In genomic region chr5:51039713-51040178, GRCm38 (mm10) we compare ENCODE assay signal across 9 mouse cellular contexts.
DNase-seq lines count a peak whose midpoint lies in the region; ATAC-seq and TF ChIP-seq lines count a peak whose summit lies in the region.
"Had no signal": no experiment of that assay in that cellular context is flagged by ENCODE, and none has a peak within 500 bp of the region (broad histone marks: within the 10 kb centered on the region; RNA-seq: fewer than 3 reads in every experiment).

No protein-coding gene starts in this region.

- TF ChIP-seq EP300 in lung, postnatal 0 days (IDR thresholded peaks at IDR 0.05), result no peak

- H3K4me2 ChIP-seq in intestine, postnatal 0 days (replicated peaks; ENCODE audit: low read depth), result no peak overlapping the region
- H3K4me2 ChIP-seq in lung, postnatal 0 days (replicated peaks; ENCODE audit: low read depth, low read length), result no peak overlapping the region

- no peaks in the 10 kb centered on the region for H3K36me3 ChIP-seq in intestine, postnatal 0 days (ENCODE audit: control insufficient read depth, insufficient read depth)
- H3K36me3 ChIP-seq in lung, postnatal 0 days (ENCODE audit: insufficient read depth, low read length), result no peaks in the 10 kb centered on the region

- 76% methylated on average over 5 of the region's 5 CpGs for WGBS in intestine, postnatal 0 days
- WGBS in lung, postnatal 0 days, result 51% methylated on average over 5 of the region's 5 CpGs

- TF ChIP-seq CTCF in intestine, postnatal 0 days (IDR thresholded peaks at IDR 0.05; ENCODE audit: low read depth), result peak; percentile 66
- TF ChIP-seq CTCF in lung, postnatal 0 days (IDR thresholded peaks at IDR 0.05), result peak; percentile 63

- H3K27me3 ChIP-seq in intestine, postnatal 0 days (replicated peaks; ENCODE audit: control insufficient read depth, insufficient read depth, low read length), result no peaks in the 10 kb centered on the region
- no peaks in the 10 kb centered on the region for H3K27me3 ChIP-seq in lung, postnatal 0 days (replicated peaks; ENCODE audit: insufficient read depth, low read length)

- H3K27ac ChIP-seq in intestine, postnatal 0 days (ENCODE audit: low read depth, low read length), result no peak overlapping the region
- H3K27ac ChIP-seq in lung, postnatal 0 days (ENCODE audit: low read length), result no peak overlapping the region

- no peaks in the 10 kb centered on the region for H3K4me1 ChIP-seq in intestine, postnatal 0 days (replicated peaks; ENCODE audit: control insufficient read depth, insufficient read depth, low read length)
- H3K4me1 ChIP-seq in lung, postnatal 0 days (ENCODE audit: insufficient read depth, low read depth, low read length), result no peaks in the 10 kb centered on the region

- no peak overlapping the region for H3K4me3 ChIP-seq in intestine, postnatal 0 days (ENCODE audit: low read depth, low read length)
- H3K4me3 ChIP-seq in lung, postnatal 0 days (ENCODE audit: low read depth, low read length), result no peak overlapping the region

- no peak for ATAC-seq in intestine, postnatal 0 days
- peak; percentile 57 for ATAC-seq in lung, postnatal 0 days
- no peak for ATAC-seq in granulocyte monocyte progenitor cell, adult 5-6 weeks (replicated peaks; ENCODE audit: poor library complexity, severe bottlenecking)
- ATAC-seq: forebrain, embryonic 14.5 days had no signal

- DNase-seq in gastrocnemius, postnatal 10 days, result peak; percentile 8
- DNase-seq in gastrocnemius, postnatal 4 days (ENCODE audit: low spot score in 2 of 2), result no peak
- peak; percentile 7 for DNase-seq in brain, adult 2 months (ENCODE audit: low read depth, low spot score)
- peak; percentile 50 for DNase-seq in lung, postnatal 0 days (ENCODE audit: low spot score)
- no peak for DNase-seq in neural tube, embryonic 10.5 days (ENCODE audit: extremely low spot score, low spot score)
- no peak for DNase-seq in spleen, adult 12 weeks (ENCODE audit: low spot score)

- H3K9me3 ChIP-seq in intestine, postnatal 0 days (ENCODE audit: control insufficient read depth), result no peaks in the 10 kb centered on the region
- H3K9me3 ChIP-seq in lung, postnatal 0 days (ENCODE audit: low read length), result no peaks in the 10 kb centered on the region

- H3K9ac ChIP-seq in intestine, postnatal 0 days (ENCODE audit: low read depth, low read length), result no peak overlapping the region
- H3K9ac ChIP-seq in lung, postnatal 0 days (replicated peaks; ENCODE audit: low read depth), result no peak overlapping the region

Comparison
In these comparisons a context has a peak if more than half of its experiments do, and no peak if none do; other contexts are left out.
1. DNase-seq: peak in gastrocnemius, postnatal 10 days (single experiment), brain, adult 2 months (single experiment) and lung, postnatal 0 days (single experiment); none in gastrocnemius, postnatal 4 days (0 of 2), neural tube, embryonic 10.5 days (single experiment) and spleen, adult 12 weeks (single experiment).